Mouse (Mus musculus) liver, embryonic 12.5 days (tissue): ENCODE data around the gene Lrrc25. TPM values are rescaled to one million over a fixed set of nuclear protein-coding genes. Genes with fewer than 3 reads are reported as not detected.

Experiments used
- ATAC-seq: fragments of 200-750 bp; cut with Nextera tagmentation; 2 replicates; pipeline ENCODE4 v1.8.0; 2017; ENCODE audit warnings: moderate number of reproducible peaks, mild to moderate bottlenecking, moderate library complexity
- H3K27ac ChIP-seq: fragments of 300-500 bp; sonication (generic); 2 replicates; pipeline ENCODE4 v1.5.1; 2016; ENCODE audit warnings: mild to moderate bottlenecking
- H3K27me3 ChIP-seq: fragments of 300-500 bp; sonication (generic); replicated peaks from 2 replicates; pipeline ENCODE4 v1.6.1; 2016; ENCODE audit warnings: mild to moderate bottlenecking, moderate library complexity
- H3K36me3 ChIP-seq: fragments of 300-500 bp; sonication (generic); 2 replicates; pipeline ENCODE4 v1.6.1; 2016; ENCODE audit warnings: mild to moderate bottlenecking, moderate library complexity
- H3K4me1 ChIP-seq: fragments of 300-500 bp; sonication (generic); 2 replicates; pipeline ENCODE4 v1.6.1; 2016
- H3K4me2 ChIP-seq: fragments of 300-500 bp; sonication (generic); 2 replicates; pipeline ENCODE4 v1.6.1; 2016; ENCODE audit warnings: mild to moderate bottlenecking, moderate library complexity
- H3K4me3 ChIP-seq: fragments of 300-500 bp; sonication (generic); 2 replicates; pipeline ENCODE4 v1.5.1; 2016; ENCODE audit warnings: mild to moderate bottlenecking, moderate library complexity
- H3K9ac ChIP-seq: fragments of 300-500 bp; sonication (generic); 2 replicates; pipeline ENCODE4 v1.6.1; 2016; ENCODE audit warnings: mild to moderate bottlenecking, moderate library complexity
- H3K9me3 ChIP-seq: fragments of 300-500 bp; sonication (generic); replicated peaks from 2 replicates; pipeline ENCODE4 v1.6.1; 2016; ENCODE audit warnings: mild to moderate bottlenecking, moderate library complexity
- WGBS: fragments of 180-500 bp; shearing (Covaris S2); methylation state at CpG from one replicate; pipeline ENCODE4 v1.1.7; 2016; ENCODE audit not compliant: insufficient replicate concordance; 5-methylcytosine and 5-hydroxymethylcytosine counted together
- polyA plus RNA-seq: library from polyadenylated mRNA; unstranded; fragments of >200 nt; fragmentation: Nextera tagmentation; extraction: Ambion mirVana; gene quantifications from 2 replicates; pipeline ENCODE4 v1.2.1, GENCODE M21; 2016

Gene Lrrc25
- polyA plus RNA-seq, 1 experiment from 2014 or later, result 4.6 TPM

DNA sequence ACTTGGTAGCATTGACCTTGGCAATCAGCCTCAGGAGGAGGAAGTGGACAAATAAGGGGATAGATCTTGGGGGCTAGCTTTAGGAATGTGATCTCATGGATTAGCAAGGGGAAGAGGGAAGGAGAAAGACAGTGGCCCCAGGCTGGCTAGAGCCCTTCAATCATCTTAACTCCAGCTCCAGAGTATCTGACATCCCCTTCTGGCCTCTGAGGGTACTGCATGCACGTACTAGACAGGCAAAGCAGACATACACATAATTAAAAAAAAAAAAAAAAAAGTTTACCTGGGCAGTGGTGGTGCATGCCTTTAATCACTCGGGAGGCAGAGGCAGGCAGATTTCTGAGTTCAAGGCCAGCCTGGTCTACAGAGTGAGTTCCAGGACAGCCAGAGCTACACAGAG, 28.1 kb downstream of the Lrrc25 start:
- no peak for ATAC-seq
- no peak overlapping the region for H3K4me2 ChIP-seq
- H3K4me1 ChIP-seq, result peaks cover 39% of the 10 kb centered on the region
- peaks cover 3% of the 10 kb centered on the region; the same call in 1 of the 2 replicates for H3K36me3 ChIP-seq
- 73% methylated on average over 2 of the region's 2 CpGs for WGBS
- H3K27ac ChIP-seq, result no peak overlapping the region
- no peak overlapping the region for H3K9ac ChIP-seq
- no peaks in the 10 kb centered on the region for H3K9me3 ChIP-seq
- 0 out of 2 replicates have a peak, but pooled peaks cover 7% of the 10 kb centered on the region for H3K27me3 ChIP-seq
- no peak overlapping the region for H3K4me3 ChIP-seq

GRCm38 (mm10) chr8:70645501-70646224, 29.7 kb downstream of the Lrrc25 start:
- no peaks in the 10 kb centered on the region for H3K9me3 ChIP-seq
- 0 out of 2 replicates have a peak, but pooled peaks cover 7% of the 10 kb centered on the region for H3K27me3 ChIP-seq
- H3K27ac ChIP-seq, result no peak overlapping the region
- H3K4me1 ChIP-seq, result peaks cover 47% of the 10 kb centered on the region
- peaks cover 16% of the 10 kb centered on the region for H3K36me3 ChIP-seq
- no peak for ATAC-seq
- no peak overlapping the region for H3K9ac ChIP-seq
- H3K4me3 ChIP-seq, result no peak overlapping the region
- WGBS, result 62% methylated on average over 17 of the region's 17 CpGs
- H3K4me2 ChIP-seq, result no peak overlapping the region

DNA sequence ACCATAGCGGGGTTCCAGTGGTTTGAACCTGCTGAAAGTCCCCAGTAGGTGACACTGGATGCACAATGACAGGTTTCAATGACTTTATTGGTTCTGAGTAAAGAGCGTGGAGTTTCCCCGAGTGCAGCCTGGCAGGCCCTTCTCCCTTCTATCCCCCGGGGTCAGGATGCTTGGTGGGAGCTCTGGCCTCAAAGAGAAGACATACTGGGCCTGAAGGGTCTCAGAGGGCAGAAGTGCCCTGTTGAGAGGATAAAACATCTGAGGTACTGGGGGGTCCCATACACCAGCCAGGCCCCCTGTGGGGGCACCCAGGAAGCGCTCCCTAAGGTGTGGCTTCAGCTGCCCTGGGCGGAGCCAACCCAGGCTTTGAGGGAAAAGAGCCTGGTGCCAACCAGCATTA, 30.4 kb downstream of the Lrrc25 start:
- no peak for ATAC-seq
- Histone ChIP-seq H3K27me3 (0 out of 2 replicates have a peak, but pooled peaks cover 7% of the 10 kb centered on the region), H3K4me2 (no peak overlapping the region), H3K9me3 (no peaks in the 10 kb centered on the region), H3K36me3 (peaks cover 23% of the 10 kb centered on the region), H3K9ac (no peak overlapping the region), H3K4me1 (peaks cover 47% of the 10 kb centered on the region), H3K27ac (peak overlapping the region; percentile 27; the same call in 1 of the 2 replicates), H3K4me3 (no peak overlapping the region)
- 83% methylated on average over 6 of the region's 6 CpGs for WGBS

- Histone ChIP-seq H3K27me3 (0 out of 2 replicates have a peak, but pooled peaks cover 7% of the 10 kb centered on the region), H3K27ac (peak overlapping the region; percentile 27; the same call in 1 of the 2 replicates), H3K9me3 (no peaks in the 10 kb centered on the region), H3K4me1 (peaks cover 47% of the 10 kb centered on the region), H3K9ac (no peak overlapping the region), H3K4me3 (no peak overlapping the region), H3K36me3 (peaks cover 25% of the 10 kb centered on the region), H3K4me2 (no peak overlapping the region)
- ATAC-seq, result no peak
Observed at GRCm38 (mm10) chr8:70646775-70647174, 30.8 kb downstream of the Lrrc25 start.

DNA sequence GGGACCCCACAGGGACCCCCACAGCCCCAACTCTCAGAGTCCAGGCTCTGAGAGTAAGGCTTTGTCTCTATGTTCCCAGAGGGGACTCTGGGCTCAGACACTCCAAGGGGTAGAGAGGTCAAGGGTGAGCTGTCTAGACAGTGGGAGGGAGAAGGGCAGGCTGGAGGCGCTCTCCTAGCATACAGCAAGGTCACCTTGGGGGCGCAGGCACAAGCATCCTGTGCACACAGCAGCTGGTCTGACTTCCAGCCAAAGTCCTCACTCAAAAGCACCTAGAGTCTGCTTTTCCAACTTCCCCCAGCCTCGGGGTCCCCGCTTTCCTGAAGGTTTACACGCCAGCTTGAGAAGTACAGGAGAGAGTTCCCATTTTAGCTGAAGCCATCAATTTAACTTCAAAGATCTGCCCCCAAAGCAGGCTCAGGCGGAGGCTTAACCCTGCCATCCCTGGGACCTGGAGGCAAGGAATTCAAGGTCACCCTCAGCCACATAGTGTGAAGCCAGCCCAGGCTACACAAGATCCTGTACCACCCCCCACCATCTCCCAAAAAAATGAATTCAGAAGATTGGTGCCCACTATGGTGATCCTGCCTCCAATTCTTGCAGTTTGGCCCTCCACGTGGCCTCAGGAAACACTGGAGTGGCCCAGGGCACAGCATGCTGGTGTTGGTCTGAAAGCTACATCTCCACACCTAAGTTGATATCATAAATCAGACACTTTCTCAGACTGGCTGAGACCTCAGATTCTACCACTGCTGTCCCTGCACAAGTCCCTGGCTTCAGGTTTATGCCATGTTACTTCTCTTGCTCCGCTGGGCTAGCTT, 31.6 kb downstream of the Lrrc25 start:
- peaks cover 47% of the 10 kb centered on the region for H3K4me1 ChIP-seq
- peak overlapping the region; percentile 2; the same call in 1 of the 2 replicates for H3K27ac ChIP-seq
- no peak overlapping the region for H3K4me3 ChIP-seq
- no peak overlapping the region for H3K9ac ChIP-seq
- H3K27me3 ChIP-seq, result 0 out of 2 replicates have a peak, but pooled peaks cover 7% of the 10 kb centered on the region
- H3K36me3 ChIP-seq, result peaks cover 33% of the 10 kb centered on the region
- 67% methylated on average over 8 of the region's 8 CpGs for WGBS
- no peak for ATAC-seq
- H3K9me3 ChIP-seq, result no peaks in the 10 kb centered on the region
- H3K4me2 ChIP-seq, result no peak overlapping the region

DNA sequence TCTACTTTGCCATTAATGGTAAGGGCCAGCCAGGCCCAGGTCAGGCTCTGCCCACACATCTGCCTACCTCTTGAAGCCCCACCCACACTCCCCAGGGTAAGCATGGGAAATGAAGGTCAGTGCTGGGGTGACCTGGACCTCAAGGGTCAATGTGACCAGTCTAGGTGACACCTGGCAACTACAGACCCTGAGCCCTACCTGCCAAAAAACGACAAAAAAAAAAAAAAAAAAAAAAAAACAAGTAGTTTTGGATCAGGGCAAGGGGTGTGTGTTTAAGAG, 32.1 kb downstream of the Lrrc25 start:
- Histone ChIP-seq H3K27ac (peak overlapping the region; percentile 2; the same call in 1 of the 2 replicates), H3K4me3 (no peak overlapping the region)

GRCm38 (mm10) chr8:70648921-70649320, 33.0 kb downstream of the Lrrc25 start:
- Histone ChIP-seq H3K4me2 (no peak overlapping the region), H3K27me3 (no peaks in the 10 kb centered on the region), H3K27ac (peak overlapping the region; percentile 42), H3K9me3 (no peaks in the 10 kb centered on the region), H3K36me3 (peaks cover 34% of the 10 kb centered on the region), H3K9ac (no peak overlapping the region), H3K4me3 (no peak overlapping the region), H3K4me1 (peaks cover 41% of the 10 kb centered on the region)
- 57% methylated on average over 3 of the region's 3 CpGs for whole genome bisulfite sequencing
- ATAC-seq, result no peak

More for the DNA sequence above, 32.1 kb downstream of the Lrrc25 start:
- Histone ChIP-seq H3K9me3 (no peaks in the 10 kb centered on the region), H3K9ac (no peak overlapping the region), H3K36me3 (peaks cover 34% of the 10 kb centered on the region), H3K27me3 (0 out of 2 replicates have a peak, but pooled peaks cover 3% of the 10 kb centered on the region), H3K4me2 (no peak overlapping the region), H3K4me1 (peaks cover 43% of the 10 kb centered on the region)
- no peak for ATAC-seq
- WGBS, result 27% methylated on average over 1 of the region's 1 CpGs

DNA sequence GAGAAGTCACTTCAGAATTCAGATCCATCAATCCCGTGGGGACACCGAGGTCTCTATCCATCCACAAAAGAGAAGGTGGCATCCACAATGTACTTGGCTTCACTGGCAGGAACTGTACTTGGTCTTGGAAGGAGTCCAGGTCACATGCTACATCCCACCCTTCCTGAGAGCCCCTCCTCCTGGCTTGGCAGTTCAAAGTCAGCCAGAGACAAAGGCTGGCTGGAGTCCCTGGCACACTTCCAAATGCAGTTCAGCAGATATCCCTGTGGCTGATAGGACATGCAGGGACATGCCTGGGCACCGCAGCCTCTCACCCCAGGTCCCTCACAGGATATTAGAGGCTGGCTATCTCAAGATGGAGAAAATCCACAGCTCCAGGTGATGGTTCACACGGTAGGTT, 33.4 kb downstream of the Lrrc25 start:
- Histone ChIP-seq H3K4me3 (no peak overlapping the region), H3K9ac (no peak overlapping the region), H3K9me3 (no peaks in the 10 kb centered on the region), H3K4me1 (peaks cover 41% of the 10 kb centered on the region), H3K27ac (peak overlapping the region; percentile 42), H3K27me3 (no peaks in the 10 kb centered on the region), H3K4me2 (no peak overlapping the region), H3K36me3 (peaks cover 34% of the 10 kb centered on the region)
- WGBS, result 69% methylated on average over 4 of the region's 4 CpGs
- no peak for ATAC-seq

- Histone ChIP-seq H3K4me2 (no peak overlapping the region), H3K9ac (no peak overlapping the region), H3K9me3 (no peaks in the 10 kb centered on the region), H3K27ac (no peak overlapping the region), H3K4me3 (no peak overlapping the region), H3K4me1 (peaks cover 44% of the 10 kb centered on the region), H3K27me3 (no peaks in the 10 kb centered on the region), H3K36me3 (peaks cover 42% of the 10 kb centered on the region)
- ATAC-seq, result no peak
- 87% methylated on average over 17 of the region's 17 CpGs for WGBS
Observed at GRCm38 (mm10) chr8:70650351-70650750, 34.4 kb downstream of the Lrrc25 start.

GRCm38 (mm10) chr8:70653226-70653625, 37.3 kb downstream of the Lrrc25 start:
- no peak for ATAC-seq
- WGBS, result 35% methylated on average over 2 of the region's 2 CpGs
- no peak overlapping the region for H3K4me3 ChIP-seq
- no peak overlapping the region for H3K27ac ChIP-seq
- peaks cover 28% of the 10 kb centered on the region for H3K4me1 ChIP-seq
- no peaks in the 10 kb centered on the region for H3K27me3 ChIP-seq
- H3K4me2 ChIP-seq, result no peak overlapping the region
- H3K36me3 ChIP-seq, result peaks cover 62% of the 10 kb centered on the region
- H3K9me3 ChIP-seq, result no peaks in the 10 kb centered on the region
- no peak overlapping the region for H3K9ac ChIP-seq

DNA sequence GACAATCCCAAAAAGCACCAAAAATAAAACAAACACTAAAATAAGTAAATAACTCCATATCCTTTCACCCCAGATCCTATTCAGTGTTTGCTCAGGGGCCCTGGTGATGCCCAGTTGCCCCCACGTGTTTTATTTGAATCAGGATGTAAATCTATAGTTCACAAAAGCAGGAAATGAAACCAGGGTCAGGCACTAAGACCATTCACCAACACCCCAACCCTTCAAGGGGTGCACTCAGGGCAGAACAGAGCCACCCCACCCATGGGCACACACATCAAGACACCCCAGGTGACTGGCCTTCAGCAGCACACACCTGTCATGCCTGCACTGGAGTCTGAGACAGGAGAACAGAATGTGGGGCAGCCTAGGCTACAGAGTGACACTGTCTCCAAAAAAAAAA, 38.2 kb downstream of the Lrrc25 start:
- no peaks in the 10 kb centered on the region for H3K27me3 ChIP-seq
- H3K36me3 ChIP-seq, result peaks cover 59% of the 10 kb centered on the region
- no peak overlapping the region for H3K27ac ChIP-seq
- H3K9me3 ChIP-seq, result no peaks in the 10 kb centered on the region
- H3K4me3 ChIP-seq, result no peak overlapping the region
- WGBS, result 30% methylated on average over 1 of the region's 1 CpGs
- peaks cover 29% of the 10 kb centered on the region for H3K4me1 ChIP-seq
- H3K4me2 ChIP-seq, result no peak overlapping the region
- no peak for ATAC-seq
- no peak overlapping the region for H3K9ac ChIP-seq

GRCm38 (mm10) chr8:70655469-70655868, 39.5 kb downstream of the Lrrc25 start:
- Histone ChIP-seq H3K27me3 (no peaks in the 10 kb centered on the region), H3K36me3 (peaks cover 48% of the 10 kb centered on the region), H3K4me3 (no peak overlapping the region), H3K9ac (no peak overlapping the region), H3K4me2 (no peak overlapping the region), H3K4me1 (peaks cover 31% of the 10 kb centered on the region), H3K27ac (0 out of 2 replicates have a peak overlapping the region, but pooled peaks have one; percentile 5), H3K9me3 (no peaks in the 10 kb centered on the region)
- WGBS, result 67% methylated on average over 2 of the region's 2 CpGs
- ATAC-seq, result no peak
